Mouse (Mus musculus) stomach, postnatal 0 days (tissue): Measurements from ENCODE around the gene Ppan. TPM values are rescaled to one million over a fixed set of nuclear protein-coding genes. Genes with fewer than 3 reads are reported as not detected.

Experiments used
- ATAC-seq: fragments of 200-750 bp; cut with Nextera tagmentation; 2 replicates; pipeline ENCODE4 v1.8.0; 2017; ENCODE audit not compliant: low FRiP score, low TSS enrichment
- DNase-seq: peaks from one replicate; pipeline ENCODE4 v3.0.0-alpha.2; 2016; ENCODE audit warnings: low spot score
- H3K27ac ChIP-seq: fragments of 300-500 bp; sonication (generic); replicated peaks from 2 replicates; pipeline ENCODE4 v1.5.1; 2014; ENCODE audit warnings: mild to moderate bottlenecking, control low read depth
- H3K27me3 ChIP-seq: fragments of 300-500 bp; sonication (generic); 2 replicates; pipeline ENCODE4 v1.6.1; 2014; ENCODE audit warnings: low read length; ENCODE audit not compliant: control insufficient read depth, insufficient read depth
- H3K36me3 ChIP-seq: fragments of 300-500 bp; sonication (generic); 2 replicates; pipeline ENCODE4 v1.6.1; 2014; ENCODE audit warnings: low read length, mixed read lengths; ENCODE audit not compliant: control insufficient read depth, insufficient read depth
- H3K4me1 ChIP-seq: fragments of 300-500 bp; sonication (generic); replicated peaks from 2 replicates; pipeline ENCODE4 v1.6.1; 2014; ENCODE audit warnings: antibody characterized with exemption; ENCODE audit not compliant: control insufficient read depth, insufficient read depth
- H3K4me2 ChIP-seq: fragments of 300-500 bp; sonication (generic); replicated peaks from 2 replicates; pipeline ENCODE4 v1.6.1; 2014; ENCODE audit warnings: low read depth, mild to moderate bottlenecking, control low read depth, moderate library complexity
- H3K4me3 ChIP-seq: fragments of 300-500 bp; sonication (generic); 2 replicates; pipeline ENCODE4 v1.5.1; 2014; ENCODE audit warnings: low read depth, low read length, control low read depth
- H3K9ac ChIP-seq: fragments of 300-500 bp; sonication (generic); 2 replicates; pipeline ENCODE4 v1.6.1; 2014; ENCODE audit warnings: mild to moderate bottlenecking, low read length, control low read depth, mixed read lengths
- H3K9me3 ChIP-seq: fragments of 300-500 bp; sonication (generic); 2 replicates; pipeline ENCODE4 v1.6.1; 2016; ENCODE audit warnings: low read length; ENCODE audit not compliant: control insufficient read depth
- CTCF ChIP-seq: IDR thresholded peaks from 2 replicates; pipeline ENCODE4 v1.5.1; 2016; ENCODE audit warnings: antibody characterized with exemption, low read depth, mild to moderate bottlenecking, moderate library complexity
- EP300 ChIP-seq: optimal IDR thresholded peaks from 2 replicates; pipeline ENCODE3; 2016; ENCODE audit warnings: antibody characterized with exemption
- WGBS: fragments of 180-500 bp; shearing (Covaris S2); extraction: QIAGEN DNeasy Blood & Tissue Kit; methylation state at CpG from one replicate; pipeline ENCODE4 v1.1.7; 2014; 5-methylcytosine and 5-hydroxymethylcytosine counted together
- polyA plus RNA-seq: library from polyadenylated mRNA; unstranded; fragments of >200 nt; fragmentation: Nextera tagmentation; extraction: Ambion mirVana; gene quantifications from 2 replicates; pipeline ENCODE4 v1.2.1, GENCODE M21; 2015

The Ppan gene
- polyA plus RNA-seq, 1 experiment from 2014 or later = 32.4 TPM

GRCm38 (mm10) chr9:20897736-20898510, 9.9 kb downstream of the Ppan start:
- peak overlapping the region; percentile 73 for H3K27ac ChIP-seq
- ATAC-seq (peak; percentile 76), DNase-seq (no peak)
- no peaks in the 10 kb centered on the region for H3K9me3 ChIP-seq
- no peaks in the 10 kb centered on the region for H3K27me3 ChIP-seq
- peak overlapping the region; percentile 95 for H3K4me2 ChIP-seq
- WGBS = 4% methylated on average over 30 of the region's 39 CpGs
- H3K36me3 ChIP-seq = peaks cover 18% of the 10 kb centered on the region
- peak overlapping the region; percentile 93 for H3K4me3 ChIP-seq
- peak overlapping the region; percentile 94 for H3K9ac ChIP-seq
- TF ChIP-seq EP300 (no peak), CTCF (no peak)
- H3K4me1 ChIP-seq = 0 out of 2 replicates have a peak, but pooled peaks cover 4% of the 10 kb centered on the region

GRCm38 (mm10) chr9:20898511-20899073, 10.6 kb downstream of the Ppan start, which contains the start of gene Eif3g:
TSS of gene Eif3g (minus strand) at chr9:20898623.
- TF ChIP-seq CTCF (peak; percentile 96), EP300 (no peak)
- H3K27ac ChIP-seq = peak within 1 kb of the TSS; percentile 73
- H3K4me1 ChIP-seq = 0 out of 2 replicates have a peak, but pooled peaks cover 4% of the 10 kb centered on the region
- H3K27me3 ChIP-seq = no peaks in the 10 kb centered on the region
- peaks cover 18% of the 10 kb centered on the region for H3K36me3 ChIP-seq
- ATAC-seq (peak; percentile 87), DNase-seq (peak; percentile 89)
- 3% methylated on average over 34 of the region's 34 CpGs for WGBS
- H3K9ac ChIP-seq = peak within 1 kb of the TSS; percentile 94
- peak within 1 kb of the TSS; percentile 95 for H3K4me2 ChIP-seq
- H3K4me3 ChIP-seq = peak within 1 kb of the TSS; percentile 93
- H3K9me3 ChIP-seq = no peaks in the 10 kb centered on the region

- Histone ChIP-seq H3K9ac (no peak overlapping the region), H3K4me1 (0 out of 2 replicates have a peak, but pooled peaks cover 4% of the 10 kb centered on the region), H3K27ac (no peak overlapping the region), H3K36me3 (peaks cover 7% of the 10 kb centered on the region), H3K4me2 (0 out of 2 replicates have a peak overlapping the region, but pooled peaks have one; percentile 3), H3K27me3 (no peaks in the 10 kb centered on the region), H3K4me3 (no peak overlapping the region), H3K9me3 (no peaks in the 10 kb centered on the region)
- TF ChIP-seq CTCF (peak; percentile 86), EP300 (no peak)
- ATAC-seq (peak; percentile 14), DNase-seq (peak; percentile 27)
- 9% methylated on average over 13 of the region's 13 CpGs for WGBS
These were observed 13.6 kb downstream of the Ppan start for GRCm38 (mm10) chr9:20901466-20902173.

GRCm38 (mm10) chr9:20902174-20902491, 14.2 kb downstream of the Ppan start:
- ATAC-seq (peak; percentile 12; the same call in 1 of the 2 replicates), DNase-seq (peak; percentile 26)
- H3K4me3 ChIP-seq = no peak overlapping the region
- H3K36me3 ChIP-seq = peaks cover 10% of the 10 kb centered on the region
- WGBS = 23% methylated on average over 6 of the region's 6 CpGs
- H3K9ac ChIP-seq = no peak overlapping the region
- no peak overlapping the region for H3K4me2 ChIP-seq
- no peak overlapping the region for H3K27ac ChIP-seq
- H3K27me3 ChIP-seq = no peaks in the 10 kb centered on the region
- no peaks in the 10 kb centered on the region for H3K9me3 ChIP-seq
- TF ChIP-seq CTCF (no peak), EP300 (no peak)
- H3K4me1 ChIP-seq = 0 out of 2 replicates have a peak, but pooled peaks cover 4% of the 10 kb centered on the region

- H3K36me3 ChIP-seq = peaks cover 32% of the 10 kb centered on the region
- H3K4me2 ChIP-seq = no peak overlapping the region
- H3K9ac ChIP-seq = no peak overlapping the region
- no peaks in the 10 kb centered on the region for H3K4me1 ChIP-seq
- H3K27me3 ChIP-seq = no peaks in the 10 kb centered on the region
- DNase-seq (no peak), ATAC-seq (no peak)
- no peak overlapping the region for H3K4me3 ChIP-seq
- WGBS = 93% methylated on average over 9 of the region's 9 CpGs
- H3K27ac ChIP-seq = no peak overlapping the region
- TF ChIP-seq EP300 (no peak), CTCF (no peak)
- no peaks in the 10 kb centered on the region for H3K9me3 ChIP-seq
These were observed 22.0 kb downstream of the Ppan start for GRCm38 (mm10) chr9:20909948-20910347.
